Mouse (Mus musculus) embryonic facial prominence, embryonic 14.5 days (tissue): Measurements from ENCODE around the gene Rgs14. TPM values are rescaled to one million over a fixed set of nuclear protein-coding genes. Genes with fewer than 3 reads are reported as not detected.

ENCODE experiments used
- ATAC-seq: fragments of 200-750 bp; cut with Nextera tagmentation; 2 replicates; pipeline ENCODE4 v1.8.0; 2017; ENCODE audit warnings: low read depth, moderate number of reproducible peaks, moderate TSS enrichment
- DNase-seq: peaks from one replicate; pipeline ENCODE4 v3.0.0-alpha.2; 2015; ENCODE audit warnings: low spot score
- H3K27ac ChIP-seq: fragments of 300-500 bp; sonication (generic); replicated peaks from 2 replicates; pipeline ENCODE4 v1.5.1; 2014; ENCODE audit warnings: low read depth, mild to moderate bottlenecking, low read length, moderate library complexity
- H3K27me3 ChIP-seq: fragments of 300-500 bp; sonication (generic); replicated peaks from 2 replicates; pipeline ENCODE4 v1.6.1; 2014; ENCODE audit warnings: low read length; ENCODE audit not compliant: control insufficient read depth, insufficient read depth
- H3K36me3 ChIP-seq: fragments of 300-500 bp; sonication (generic); 2 replicates; pipeline ENCODE4 v1.6.1; 2014; ENCODE audit warnings: low read length, mixed read lengths; ENCODE audit not compliant: control insufficient read depth, insufficient read depth
- H3K4me1 ChIP-seq: fragments of 300-500 bp; sonication (generic); 2 replicates; pipeline ENCODE4 v1.6.1; 2014; ENCODE audit warnings: antibody characterized with exemption, low read length; ENCODE audit not compliant: control insufficient read depth, insufficient read depth
- H3K4me2 ChIP-seq: fragments of 300-500 bp; sonication (generic); 2 replicates; pipeline ENCODE4 v1.6.1; 2014; ENCODE audit warnings: low read depth, mild to moderate bottlenecking, low read length, moderate library complexity, mixed read lengths
- H3K4me3 ChIP-seq: fragments of 300-500 bp; sonication (generic); 2 replicates; pipeline ENCODE4 v1.5.1; 2014; ENCODE audit warnings: low read depth, mild to moderate bottlenecking, low read length
- H3K9ac ChIP-seq: fragments of 300-500 bp; sonication (generic); 2 replicates; pipeline ENCODE4 v1.6.1; 2014; ENCODE audit warnings: low read depth, mild to moderate bottlenecking, low read length, moderate library complexity, mixed read lengths
- H3K9me3 ChIP-seq: fragments of 300-500 bp; sonication (generic); 2 replicates; pipeline ENCODE4 v1.6.1; 2016; ENCODE audit warnings: low read length; ENCODE audit not compliant: control insufficient read depth
- WGBS: fragments of 180-500 bp; shearing (Covaris S2); extraction: QIAGEN DNeasy Blood & Tissue Kit; methylation state at CpG from one replicate; pipeline ENCODE4 v1.1.7; 2014; 5-methylcytosine and 5-hydroxymethylcytosine counted together
- polyA plus RNA-seq: library from polyadenylated mRNA; unstranded; fragments of >200 nt; fragmentation: Nextera tagmentation; extraction: Ambion mirVana; gene quantifications from 2 replicates; pipeline ENCODE4 v1.2.1, GENCODE M21; 2014

Rgs14 gene
- polyA plus RNA-seq, 1 experiment from 2014 or later = 1.3 TPM

GRCm38 (mm10) chr13:55404853-55405782 lies 35.6 kb downstream of the Rgs14 start:
- Histone ChIP-seq H3K9me3 (no peaks in the 10 kb centered on the region), H3K27ac (no peak overlapping the region), H3K4me2 (peak overlapping the region; percentile 19; the same call in 1 of the 2 replicates), H3K27me3 (no peaks in the 10 kb centered on the region), H3K36me3 (no peaks in the 10 kb centered on the region), H3K9ac (no peak overlapping the region), H3K4me1 (no peaks in the 10 kb centered on the region), H3K4me3 (no peak overlapping the region)
- DNase-seq (peak; percentile 93), ATAC-seq (peak; percentile 88)
- WGBS = 12% methylated on average over 11 of the region's 11 CpGs

DNA sequence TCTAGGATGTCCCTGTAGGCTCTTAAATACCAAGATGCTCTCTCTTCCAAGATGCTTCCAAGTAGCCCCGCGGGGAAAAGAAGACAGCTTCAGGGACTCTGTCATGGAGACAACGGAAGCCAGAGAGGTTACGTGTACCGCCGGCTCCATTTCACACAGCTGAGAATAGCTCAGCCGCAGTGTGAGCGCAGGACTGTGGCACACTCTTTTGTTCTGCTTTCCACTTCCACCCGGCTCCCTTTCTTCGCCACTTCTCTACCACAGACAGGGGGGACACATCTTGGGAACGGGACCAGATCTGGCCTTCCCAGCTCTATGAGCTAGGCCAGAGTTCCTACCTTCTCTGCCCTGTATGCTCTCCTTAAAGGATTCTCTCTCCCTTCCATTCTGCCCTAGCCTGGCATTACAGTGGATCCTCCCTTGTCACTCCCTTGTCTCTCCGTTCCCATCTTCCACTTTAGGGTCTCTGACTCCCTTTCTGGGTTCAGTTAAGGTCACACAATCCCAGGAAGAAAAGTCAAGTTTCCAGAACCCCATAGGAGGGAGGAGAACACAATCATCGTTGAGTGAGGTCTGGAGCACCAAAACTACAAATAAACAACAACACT lies 36.4 kb downstream of the Rgs14 start:
- ATAC-seq (peak; percentile 53), DNase-seq (no peak)
- no peaks in the 10 kb centered on the region for H3K36me3 ChIP-seq
- no peaks in the 10 kb centered on the region for H3K27me3 ChIP-seq
- H3K4me1 ChIP-seq = no peaks in the 10 kb centered on the region
- no peak overlapping the region for H3K9ac ChIP-seq
- H3K27ac ChIP-seq = no peak overlapping the region
- H3K4me3 ChIP-seq = no peak overlapping the region
- no peak overlapping the region for H3K4me2 ChIP-seq
- WGBS = 64% methylated on average over 13 of the region's 13 CpGs
- H3K9me3 ChIP-seq = no peaks in the 10 kb centered on the region

- Histone ChIP-seq H3K36me3 (no peaks in the 10 kb centered on the region), H3K27ac (no peak overlapping the region), H3K4me2 (no peak overlapping the region), H3K9ac (no peak overlapping the region), H3K9me3 (no peaks in the 10 kb centered on the region), H3K4me3 (no peak overlapping the region), H3K4me1 (no peaks in the 10 kb centered on the region), H3K27me3 (no peaks in the 10 kb centered on the region)
- no peak for ATAC-seq
- WGBS = 86% methylated on average over 4 of the region's 4 CpGs
- no peak for DNase-seq
These were observed 37.8 kb downstream of the Rgs14 start for GRCm38 (mm10) chr13:55407341-55407740.

- H3K27ac ChIP-seq = no peak overlapping the region
- no peaks in the 10 kb centered on the region for H3K9me3 ChIP-seq
- no peaks in the 10 kb centered on the region for H3K36me3 ChIP-seq
- DNase-seq = no peak
- H3K4me1 ChIP-seq = no peaks in the 10 kb centered on the region
- WGBS = 83% methylated on average over 19 of the region's 19 CpGs
- no peak overlapping the region for H3K4me2 ChIP-seq
- no peak overlapping the region for H3K9ac ChIP-seq
- no peaks in the 10 kb centered on the region for H3K27me3 ChIP-seq
- ATAC-seq = no peak
- H3K4me3 ChIP-seq = no peak overlapping the region
These were observed 39.1 kb downstream of the Rgs14 start for GRCm38 (mm10) chr13:55408546-55409120.

DNA sequence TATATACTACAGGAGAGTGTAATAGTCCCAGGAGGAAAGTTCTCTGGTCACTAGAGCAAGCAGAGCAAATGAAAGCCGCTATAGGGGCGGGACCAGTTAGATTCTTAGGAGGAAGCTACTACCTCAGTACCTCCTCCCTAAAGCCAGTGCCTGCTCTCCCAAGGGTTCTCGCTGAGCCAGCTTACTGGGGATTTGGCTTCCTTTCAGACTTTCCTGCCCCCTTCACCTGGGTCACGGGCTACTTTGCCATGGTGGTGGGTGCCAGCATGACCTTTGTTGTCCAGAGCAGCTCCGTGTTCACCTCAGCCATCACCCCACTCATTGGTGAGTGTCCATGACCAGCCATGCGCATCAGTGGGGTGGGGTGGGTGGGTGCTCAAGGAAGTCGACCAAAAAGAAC lies 42.3 kb downstream of the Rgs14 start:
- no peaks in the 10 kb centered on the region for H3K36me3 ChIP-seq
- no peaks in the 10 kb centered on the region for H3K9me3 ChIP-seq
- H3K4me1 ChIP-seq = no peaks in the 10 kb centered on the region
- no peak overlapping the region for H3K27ac ChIP-seq
- DNase-seq (no peak), ATAC-seq (no peak)
- H3K27me3 ChIP-seq = 0 out of 2 replicates have a peak, but pooled peaks cover 3% of the 10 kb centered on the region
- 79% methylated on average over 7 of the region's 7 CpGs for WGBS
- no peak overlapping the region for H3K4me2 ChIP-seq
- no peak overlapping the region for H3K4me3 ChIP-seq
- no peak overlapping the region for H3K9ac ChIP-seq

DNA sequence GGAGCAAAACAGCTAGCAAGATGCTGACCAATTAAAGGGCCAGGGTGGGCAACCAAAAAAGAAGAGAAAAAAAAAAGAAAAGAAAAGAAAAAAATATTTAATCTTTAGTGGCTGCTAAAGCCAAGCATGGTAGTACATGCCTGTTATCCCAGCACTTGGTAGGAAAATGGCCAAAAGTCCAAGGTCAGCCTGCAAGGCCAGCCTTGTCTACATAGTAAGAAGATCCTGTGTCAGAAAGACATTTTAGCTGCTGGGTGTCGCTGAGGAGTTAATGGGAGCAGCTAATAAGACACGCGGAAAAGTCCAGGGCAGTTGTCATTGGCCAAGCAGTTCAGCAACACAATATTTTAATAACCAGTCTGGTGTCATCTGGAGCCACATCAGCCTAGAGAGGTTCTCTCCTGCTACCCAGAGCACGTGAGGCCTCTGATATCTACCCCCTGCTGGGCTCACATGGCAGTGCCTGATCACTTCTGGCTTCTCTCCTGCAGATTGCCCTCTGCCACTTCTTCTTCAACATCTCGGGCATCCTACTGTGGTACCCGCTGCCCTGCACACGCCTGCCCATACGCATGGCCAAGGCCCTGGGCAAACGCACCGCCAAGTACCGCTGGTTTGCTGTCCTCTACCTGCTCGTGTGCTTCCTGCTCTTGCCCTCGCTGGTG lies 43.2 kb downstream of the Rgs14 start:
- Histone ChIP-seq H3K27me3 (0 out of 2 replicates have a peak, but pooled peaks cover 3% of the 10 kb centered on the region), H3K27ac (no peak overlapping the region), H3K4me1 (no peaks in the 10 kb centered on the region), H3K4me2 (no peak overlapping the region), H3K4me3 (no peak overlapping the region), H3K9ac (no peak overlapping the region), H3K36me3 (no peaks in the 10 kb centered on the region), H3K9me3 (no peaks in the 10 kb centered on the region)
- ATAC-seq = no peak
- 85% methylated on average over 13 of the region's 13 CpGs for WGBS
- DNase-seq = no peak

DNA sequence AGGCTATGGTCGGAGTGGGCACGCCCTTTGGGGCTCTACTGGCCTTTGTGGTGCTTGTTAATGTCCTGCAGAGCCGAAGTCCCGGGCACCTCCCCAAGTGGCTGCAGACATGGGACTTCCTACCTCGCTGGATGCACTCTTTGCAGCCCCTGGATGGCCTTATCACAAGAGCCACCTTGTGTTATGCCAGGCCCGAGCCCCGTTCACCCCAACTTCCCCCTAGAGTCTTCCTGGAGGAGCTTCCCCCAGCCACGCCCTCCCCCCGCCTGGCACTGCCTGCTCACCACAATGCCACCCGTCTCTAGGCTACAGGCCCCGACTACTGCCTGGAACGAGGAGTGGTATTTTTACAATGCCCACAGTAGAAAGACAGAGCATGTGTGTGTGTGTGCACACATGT lies 43.8 kb downstream of the Rgs14 start:
- 82% methylated on average over 12 of the region's 12 CpGs for WGBS
- no peak for DNase-seq
- Histone ChIP-seq H3K9me3 (no peaks in the 10 kb centered on the region), H3K9ac (no peak overlapping the region), H3K36me3 (no peaks in the 10 kb centered on the region), H3K4me2 (no peak overlapping the region), H3K27me3 (peaks cover 6% of the 10 kb centered on the region), H3K4me3 (no peak overlapping the region), H3K4me1 (no peaks in the 10 kb centered on the region), H3K27ac (no peak overlapping the region)
- ATAC-seq = no peak

GRCm38 (mm10) chr13:55414743-55415380 lies 45.3 kb downstream of the Rgs14 start, which contains the start of gene Pfn3:
TSS of gene Pfn3 (minus strand) at chr13:55415232.
- no peak within 1 kb of the TSS for H3K27ac ChIP-seq
- no peaks in the 10 kb centered on the region for H3K4me1 ChIP-seq
- H3K9me3 ChIP-seq = no peaks in the 10 kb centered on the region
- DNase-seq = peak; percentile 84
- H3K9ac ChIP-seq = peak within 1 kb of the TSS; percentile 58
- peaks cover 18% of the 10 kb centered on the region for H3K27me3 ChIP-seq
- no peaks in the 10 kb centered on the region for H3K36me3 ChIP-seq
- ATAC-seq = 0 out of 2 replicates have a peak, but pooled peaks have one; percentile 16
- 7% methylated on average over 33 of the region's 41 CpGs for WGBS
- peak within 1 kb of the TSS; percentile 60 for H3K4me2 ChIP-seq
- peak within 1 kb of the TSS; percentile 37 for H3K4me3 ChIP-seq
